Mouse (Mus musculus): ENCODE results near the gene Sap25. TPM values are rescaled to one million over a fixed set of nuclear protein-coding genes. Genes with fewer than 3 reads are reported as not detected.

The Sap25 gene
- polyA plus RNA-seq, 1 experiment from 2014 or later, result 4.0 TPM

DNA sequence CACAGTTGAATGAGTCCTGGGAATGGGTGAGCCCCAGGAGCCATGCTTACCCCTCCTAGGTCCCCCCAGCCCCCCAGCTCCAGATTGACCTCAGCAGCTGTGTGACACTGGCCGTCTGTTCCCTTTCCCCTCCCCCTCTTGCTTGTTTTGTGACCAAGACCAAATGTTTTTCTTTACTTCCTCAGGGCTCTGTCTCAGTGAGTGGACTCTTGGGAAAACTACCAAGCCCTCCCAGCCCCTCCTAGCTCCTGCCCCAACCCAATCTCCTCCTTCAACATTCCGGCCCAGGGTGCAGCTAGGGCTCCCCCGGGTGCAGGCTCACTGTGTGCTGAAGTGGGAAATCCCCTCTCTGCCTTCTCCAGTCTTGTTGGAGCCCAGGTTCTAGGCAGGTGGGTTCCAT is 10.5 kb upstream of the Sap25 start:
- ATAC-seq (no peak), DNase-seq (no peak)
- Histone ChIP-seq H3K9ac (replicated peaks) (peak overlapping the region; percentile 94), H3K4me3 (ENCODE audit: low read depth, low read length) (peak overlapping the region; percentile 96), H3K36me3 (replicated peaks; ENCODE audit: insufficient read depth, low read length) (peaks cover 21% of the 10 kb centered on the region), H3K4me1 (ENCODE audit: insufficient read depth) (peaks cover 44% of the 10 kb centered on the region), H3K4me2 (ENCODE audit: low read depth, low read length) (peak overlapping the region; percentile 85), H3K27me3 (ENCODE audit: insufficient read depth, low read length) (no peaks in the 10 kb centered on the region), H3K27ac (ENCODE audit: low read depth) (peak overlapping the region; percentile 99), H3K9me3 (ENCODE audit: low read length) (no peaks in the 10 kb centered on the region)
- TF ChIP-seq EP300 (IDR thresholded peaks at IDR 0.05; ENCODE audit: low read depth) (no peak), CTCF (IDR thresholded peaks at IDR 0.05; ENCODE audit: low read depth) (no peak)
- 10% methylated on average over 3 of the region's 3 CpGs for WGBS (ENCODE audit: insufficient replicate concordance)

DNA sequence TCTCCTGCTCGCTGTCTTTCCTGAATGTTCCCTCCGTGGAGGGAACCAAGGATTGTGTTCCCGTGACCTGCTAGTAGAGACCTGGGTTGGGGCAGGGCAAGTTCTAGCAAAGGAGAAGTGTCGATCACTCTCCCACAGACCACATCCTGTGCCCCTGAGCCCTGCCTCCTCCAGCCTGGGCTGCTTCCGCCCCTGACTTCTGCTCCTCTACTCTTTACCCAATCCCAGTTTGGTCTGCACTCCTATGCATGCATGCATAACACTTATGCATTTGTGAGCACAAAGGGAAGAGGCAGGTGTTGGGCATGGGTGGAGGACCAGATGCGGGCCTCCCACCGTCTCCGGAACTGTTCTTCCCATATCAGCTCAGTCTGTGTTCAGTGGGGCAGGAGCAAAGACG is 10.0 kb upstream of the Sap25 start:
- TF ChIP-seq EP300 (IDR thresholded peaks at IDR 0.05; ENCODE audit: low read depth) (no peak), CTCF (IDR thresholded peaks at IDR 0.05; ENCODE audit: low read depth) (no peak)
- ATAC-seq, result no peak

DNA sequence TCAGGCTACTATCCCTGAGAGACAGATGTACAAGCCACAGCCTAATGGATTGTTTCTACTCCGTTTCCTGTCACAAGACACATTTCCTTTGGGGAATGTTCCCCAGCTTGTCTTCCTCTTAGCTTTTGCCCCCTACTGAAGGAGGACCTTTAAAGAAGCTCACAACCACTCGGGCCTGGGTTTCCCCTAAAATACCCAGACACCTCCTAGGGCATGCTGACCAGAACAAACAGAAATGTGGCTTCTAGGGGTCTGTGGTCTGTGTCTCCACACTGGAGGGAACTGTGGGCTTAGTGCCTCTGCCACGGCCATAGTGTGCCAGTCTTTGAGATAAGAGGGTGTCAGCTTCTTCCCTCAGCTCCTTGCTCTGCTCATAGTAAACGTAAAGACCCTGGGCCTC is 9.5 kb upstream of the Sap25 start:
- Histone ChIP-seq H3K4me1 (ENCODE audit: insufficient read depth) (peaks cover 44% of the 10 kb centered on the region), H3K4me3 (ENCODE audit: low read depth, low read length) (peak overlapping the region; percentile 96), H3K36me3 (replicated peaks; ENCODE audit: insufficient read depth, low read length) (peaks cover 30% of the 10 kb centered on the region), H3K9ac (replicated peaks) (peak overlapping the region; percentile 94), H3K4me2 (ENCODE audit: low read depth, low read length) (peak overlapping the region; percentile 85), H3K27me3 (ENCODE audit: insufficient read depth, low read length) (no peaks in the 10 kb centered on the region), H3K27ac (ENCODE audit: low read depth) (peak overlapping the region; percentile 99), H3K9me3 (ENCODE audit: low read length) (no peaks in the 10 kb centered on the region)
- WGBS (ENCODE audit: insufficient replicate concordance), result 28% methylated on average over 4 of the region's 4 CpGs
- DNase-seq, result no peak
- no peak for TF ChIP-seq EP300 (IDR thresholded peaks at IDR 0.05; ENCODE audit: low read depth)
- no peak for ATAC-seq

More for the DNA sequence above, 10.0 kb upstream of the Sap25 start:
- peak overlapping the region; percentile 94 for H3K9ac ChIP-seq (replicated peaks)
- DNase-seq, result peak; percentile 72
- H3K36me3 ChIP-seq (replicated peaks; ENCODE audit: insufficient read depth, low read length), result peaks cover 25% of the 10 kb centered on the region
- H3K4me2 ChIP-seq (ENCODE audit: low read depth, low read length), result peak overlapping the region; percentile 85
- peak overlapping the region; percentile 99 for H3K27ac ChIP-seq (ENCODE audit: low read depth)
- WGBS (ENCODE audit: insufficient replicate concordance), result 25% methylated on average over 9 of the region's 9 CpGs
- no peaks in the 10 kb centered on the region for H3K27me3 ChIP-seq (ENCODE audit: insufficient read depth, low read length)
- H3K4me3 ChIP-seq (ENCODE audit: low read depth, low read length), result peak overlapping the region; percentile 96
- H3K4me1 ChIP-seq (ENCODE audit: insufficient read depth), result peaks cover 44% of the 10 kb centered on the region
- no peaks in the 10 kb centered on the region for H3K9me3 ChIP-seq (ENCODE audit: low read length)

DNA sequence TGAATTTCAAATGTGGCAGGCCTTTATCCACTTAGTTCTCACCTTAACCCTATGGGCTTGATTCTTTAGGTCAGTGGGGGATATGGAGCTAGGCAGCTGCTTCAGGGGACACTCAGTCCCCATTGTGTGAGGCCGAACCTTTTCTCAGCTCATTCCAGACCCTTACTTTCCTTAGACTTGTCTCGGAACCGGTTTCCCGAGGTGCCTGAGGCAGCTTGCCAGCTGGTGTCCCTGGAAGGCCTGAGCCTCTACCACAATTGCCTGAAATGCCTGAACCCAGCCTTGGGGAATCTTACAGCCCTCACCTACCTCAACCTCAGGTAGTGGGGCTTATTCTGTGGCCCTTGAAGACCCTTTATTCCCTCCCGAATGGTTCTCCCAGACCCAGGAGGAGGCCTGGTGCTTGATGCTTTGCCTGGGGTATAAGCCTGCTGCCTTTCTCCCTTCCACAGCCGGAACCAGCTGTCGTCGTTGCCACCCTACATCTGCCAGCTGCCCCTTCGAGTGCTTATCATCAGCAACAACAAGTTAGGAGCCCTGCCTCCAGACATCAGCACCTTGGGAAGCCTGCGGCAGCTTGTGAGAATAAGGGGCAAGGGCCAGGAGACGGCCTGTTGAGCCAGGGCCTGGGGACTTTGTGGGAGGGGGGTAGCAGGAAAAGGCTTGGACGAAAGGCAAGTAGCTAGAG is 7.6 kb upstream of the Sap25 start:
- no peaks in the 10 kb centered on the region for H3K27me3 ChIP-seq (ENCODE audit: insufficient read depth, low read length)
- H3K27ac ChIP-seq (ENCODE audit: low read depth), result no peak overlapping the region
- no peak overlapping the region for H3K4me3 ChIP-seq (ENCODE audit: low read depth, low read length)
- H3K36me3 ChIP-seq (replicated peaks; ENCODE audit: insufficient read depth, low read length), result peaks cover 46% of the 10 kb centered on the region
- H3K4me2 ChIP-seq (ENCODE audit: low read depth, low read length), result no peak overlapping the region
- WGBS (ENCODE audit: insufficient replicate concordance), result 83% methylated on average over 12 of the region's 12 CpGs
- no peak overlapping the region for H3K9ac ChIP-seq (replicated peaks)
- ATAC-seq (no peak), DNase-seq (no peak)
- TF ChIP-seq CTCF (IDR thresholded peaks at IDR 0.05; ENCODE audit: low read depth), result no peak
- TF ChIP-seq EP300 (IDR thresholded peaks at IDR 0.05; ENCODE audit: low read depth), result no peak
- H3K4me1 ChIP-seq (ENCODE audit: insufficient read depth), result peaks cover 33% of the 10 kb centered on the region
- no peaks in the 10 kb centered on the region for H3K9me3 ChIP-seq (ENCODE audit: low read length)

DNA sequence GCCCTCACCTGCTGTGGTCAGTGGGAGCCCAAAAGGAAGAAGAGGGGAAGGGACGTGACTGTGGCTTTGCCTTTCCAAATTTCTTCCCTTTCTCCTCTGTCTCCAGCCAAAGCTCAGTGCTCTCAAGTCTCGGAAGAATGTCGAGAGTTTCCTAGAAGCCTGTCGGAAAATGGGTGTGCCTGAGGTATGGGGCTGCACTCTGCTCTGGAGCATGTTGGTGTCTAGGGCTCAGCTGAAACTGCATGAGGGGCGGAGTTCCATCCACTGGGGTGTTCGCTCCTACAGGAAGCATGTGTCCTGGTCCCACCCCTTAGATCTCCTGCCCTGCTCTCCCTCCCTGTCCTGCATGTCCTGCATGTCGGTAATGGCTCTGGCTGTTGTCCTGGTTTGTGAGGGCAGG is 1.7 kb upstream of the Sap25 start:
- TF ChIP-seq EP300 (IDR thresholded peaks at IDR 0.05; ENCODE audit: low read depth), result no peak
- no peak for TF ChIP-seq CTCF (IDR thresholded peaks at IDR 0.05; ENCODE audit: low read depth)
- DNase-seq (no peak), ATAC-seq (no peak)
- peaks cover 64% of the 10 kb centered on the region for H3K36me3 ChIP-seq (replicated peaks; ENCODE audit: insufficient read depth, low read length)
- H3K27me3 ChIP-seq (ENCODE audit: insufficient read depth, low read length), result peaks cover 7% of the 10 kb centered on the region
- no peaks in the 10 kb centered on the region for H3K9me3 ChIP-seq (ENCODE audit: low read length)
- no peak overlapping the region for H3K4me3 ChIP-seq (ENCODE audit: low read depth, low read length)
- H3K4me1 ChIP-seq (ENCODE audit: insufficient read depth), result no peaks in the 10 kb centered on the region
- no peak overlapping the region for H3K27ac ChIP-seq (ENCODE audit: low read depth)
- 78% methylated on average over 7 of the region's 7 CpGs for WGBS (ENCODE audit: insufficient replicate concordance)
- H3K4me2 ChIP-seq (ENCODE audit: low read depth, low read length), result no peak overlapping the region
- H3K9ac ChIP-seq (replicated peaks), result no peak overlapping the region

DNA sequence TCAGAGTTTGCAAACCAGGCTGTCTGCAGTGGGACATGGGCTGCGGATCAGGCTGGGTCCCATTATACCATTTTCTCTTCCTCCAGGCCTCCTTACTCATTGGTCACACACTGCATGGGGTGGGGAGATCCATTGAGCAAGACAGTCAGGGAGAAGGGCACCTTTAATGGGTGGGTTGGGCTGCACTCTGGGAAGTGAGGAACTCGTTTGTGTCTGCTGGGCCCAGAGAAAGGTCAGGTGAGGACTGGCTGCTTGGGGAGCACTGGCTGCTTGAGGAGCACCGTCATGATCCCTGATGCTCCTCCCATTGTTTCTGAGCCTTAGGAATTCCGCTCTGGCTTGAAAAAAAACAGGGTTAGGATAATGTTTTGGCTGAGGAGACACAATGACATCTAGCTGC is 1.8 kb downstream of the Sap25 start:
- DNase-seq (no peak), ATAC-seq (no peak)
- Histone ChIP-seq H3K36me3 (replicated peaks; ENCODE audit: insufficient read depth, low read length) (peaks cover 35% of the 10 kb centered on the region), H3K27me3 (ENCODE audit: insufficient read depth, low read length) (peaks cover 20% of the 10 kb centered on the region), H3K27ac (ENCODE audit: low read depth) (no peak overlapping the region), H3K4me1 (ENCODE audit: insufficient read depth) (peaks cover 15% of the 10 kb centered on the region), H3K9ac (replicated peaks) (no peak overlapping the region), H3K4me2 (ENCODE audit: low read depth, low read length) (no peak overlapping the region), H3K9me3 (ENCODE audit: low read length) (no peaks in the 10 kb centered on the region), H3K4me3 (ENCODE audit: low read depth, low read length) (no peak overlapping the region)
- 59% methylated on average over 4 of the region's 4 CpGs for WGBS (ENCODE audit: insufficient replicate concordance)
- TF ChIP-seq CTCF (IDR thresholded peaks at IDR 0.05; ENCODE audit: low read depth) (no peak), EP300 (IDR thresholded peaks at IDR 0.05; ENCODE audit: low read depth) (no peak)
